Mouse (Mus musculus) embryonic fibroblast, embryonic 13.5 days (primary cell): ENCODE measurements around the gene Ptprd. TPM values are rescaled to one million over a fixed set of nuclear protein-coding genes. Genes with fewer than 3 reads are reported as not detected.
A peak's percentile ranks its signal among the peaks of the same experiment; 100 is the strongest.

Experiments used
- H3K27ac ChIP-seq: 2 replicates; pipeline ENCODE4 v1.5.1; 2012; ENCODE audit warnings: low read length, control low read depth, inconsistent platforms; ENCODE audit not compliant: insufficient read depth
- H3K4me1 ChIP-seq: 2 replicates; pipeline ENCODE4 v1.6.1; 2011; ENCODE audit warnings: low read length; ENCODE audit not compliant: control insufficient read depth, insufficient read depth
- H3K4me3 ChIP-seq: 2 replicates; pipeline ENCODE4 v1.5.1; 2011; ENCODE audit warnings: mild to moderate bottlenecking, control low read depth, low read length; ENCODE audit not compliant: insufficient read depth
- CTCF ChIP-seq: IDR thresholded peaks from 2 replicates; pipeline ENCODE4 v1.5.1; 2011; ENCODE audit warnings: mild to moderate bottlenecking, control low read depth, low read length, moderate library complexity, borderline replicate concordance; ENCODE audit not compliant: insufficient read depth
- POLR2A ChIP-seq: IDR thresholded peaks from 2 replicates; pipeline ENCODE4 v1.6.1; 2011; ENCODE audit warnings: low read depth, mild to moderate bottlenecking, control low read depth, low read length, moderate library complexity
- polyA plus RNA-seq: library from polyadenylated mRNA; stranded (reverse); fragments of >200 nt; gene quantifications from 2 replicates; pipeline ENCODE4 v1.2.4, GENCODE M21; 2011; ENCODE audit warnings: low read depth; ENCODE audit not compliant: missing spikeins, insufficient read length

The Ptprd gene
- polyA plus RNA-seq, 1 experiment = 39.3 TPM

- no peaks in the 10 kb centered on the region for H3K4me1 ChIP-seq
- H3K4me3 ChIP-seq = no peak overlapping the region
- no peak for TF ChIP-seq POLR2A
- TF ChIP-seq CTCF = no peak
- H3K27ac ChIP-seq = no peak overlapping the region
These were observed 564.2 kb downstream of the Ptprd start for GRCm38 (mm10) chr4:77647451-77648137.

- TF ChIP-seq POLR2A (no peak), CTCF (no peak)
- Histone ChIP-seq H3K27ac (no peak overlapping the region), H3K4me1 (no peaks in the 10 kb centered on the region), H3K4me3 (no peak overlapping the region)
These were observed 567.3 kb downstream of the Ptprd start for GRCm38 (mm10) chr4:77644435-77644834.

GRCm38 (mm10) chr4:77640022-77640421 lies 571.7 kb downstream of the Ptprd start:
- no peak overlapping the region for H3K27ac ChIP-seq
- TF ChIP-seq POLR2A (no peak), CTCF (no peak)
- no peaks in the 10 kb centered on the region for H3K4me1 ChIP-seq
- H3K4me3 ChIP-seq = no peak overlapping the region

GRCm38 (mm10) chr4:77613129-77613528 lies 598.6 kb downstream of the Ptprd start:
- TF ChIP-seq CTCF = no peak
- no peak for TF ChIP-seq POLR2A
- Histone ChIP-seq H3K4me1 (no peaks in the 10 kb centered on the region), H3K27ac (no peak overlapping the region), H3K4me3 (no peak overlapping the region)

GRCm38 (mm10) chr4:77586624-77587023 lies 625.1 kb downstream of the Ptprd start:
- no peak overlapping the region for H3K27ac ChIP-seq
- H3K4me3 ChIP-seq = no peak overlapping the region
- no peak for TF ChIP-seq CTCF
- no peak for TF ChIP-seq POLR2A
- H3K4me1 ChIP-seq = no peaks in the 10 kb centered on the region

GRCm38 (mm10) chr4:77586222-77586621 lies 625.5 kb downstream of the Ptprd start:
- Histone ChIP-seq H3K27ac (no peak overlapping the region), H3K4me3 (no peak overlapping the region), H3K4me1 (no peaks in the 10 kb centered on the region)
- TF ChIP-seq POLR2A (no peak), CTCF (no peak)

GRCm38 (mm10) chr4:77558404-77559202 lies 653.2 kb downstream of the Ptprd start:
- no peak for TF ChIP-seq POLR2A
- peak; percentile 76; the same call in 1 of the 2 replicates for TF ChIP-seq CTCF
- Histone ChIP-seq H3K4me1 (no peaks in the 10 kb centered on the region), H3K27ac (no peak overlapping the region), H3K4me3 (no peak overlapping the region)

- H3K27ac ChIP-seq = no peak overlapping the region
- H3K4me1 ChIP-seq = no peaks in the 10 kb centered on the region
- TF ChIP-seq CTCF (no peak), POLR2A (no peak)
- H3K4me3 ChIP-seq = no peak overlapping the region
These were observed 655.9 kb downstream of the Ptprd start for GRCm38 (mm10) chr4:77555841-77556240.

GRCm38 (mm10) chr4:77537843-77538242 lies 673.9 kb downstream of the Ptprd start:
- Histone ChIP-seq H3K4me1 (no peaks in the 10 kb centered on the region), H3K27ac (no peak overlapping the region), H3K4me3 (no peak overlapping the region)
- TF ChIP-seq CTCF (no peak), POLR2A (no peak)

- H3K27ac ChIP-seq = no peak overlapping the region
- H3K4me3 ChIP-seq = no peak overlapping the region
- no peak for TF ChIP-seq CTCF
- no peak for TF ChIP-seq POLR2A
- no peaks in the 10 kb centered on the region for H3K4me1 ChIP-seq
These were observed 674.4 kb downstream of the Ptprd start for GRCm38 (mm10) chr4:77537336-77537735.
